Mouse (Mus musculus): ENCODE data around the gene Tbc1d14. TPM values are rescaled to one million over a fixed set of nuclear protein-coding genes. Genes with fewer than 3 reads are reported as not detected.

Gene Tbc1d14
- polyA plus RNA-seq, 1 experiment from 2014 or later = 45.4 TPM

DNA sequence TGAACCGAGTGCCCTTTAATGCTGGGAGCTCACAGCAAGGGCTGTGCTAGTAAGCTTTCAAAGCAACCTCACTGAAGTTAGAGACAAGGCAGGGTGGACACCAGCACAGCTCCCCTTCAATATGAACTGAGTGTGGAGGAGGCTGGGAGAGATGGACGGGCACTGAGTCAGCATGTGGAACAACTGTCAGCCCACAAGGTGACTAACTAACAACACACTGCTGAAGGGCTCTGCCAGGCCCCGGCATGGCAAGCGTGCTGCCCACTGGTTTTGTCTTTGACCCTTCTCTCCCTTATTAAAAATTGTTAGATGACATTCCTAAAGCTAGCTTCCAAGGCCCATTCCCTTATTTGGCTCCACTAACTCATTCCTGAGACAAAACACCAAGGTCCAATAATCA, 135.4 kb downstream of the Tbc1d14 start:
- H3K27me3 ChIP-seq = no peaks in the 10 kb centered on the region
- ATAC-seq (ENCODE audit: insufficient number of reproducible peaks, insufficient read depth, low FRiP score, low TSS enrichment, low read depth) = no peak
- WGBS = 72% methylated on average over 4 of the region's 4 CpGs
- H3K9ac ChIP-seq = no peak overlapping the region
- no peaks in the 10 kb centered on the region for H3K9me3 ChIP-seq
- no peaks in the 10 kb centered on the region for H3K36me3 ChIP-seq
- H3K4me3 ChIP-seq = no peak overlapping the region
- peaks cover under 1% of the 10 kb centered on the region; the same call in 1 of the 2 replicates for H3K4me1 ChIP-seq
- H3K4me2 ChIP-seq = no peak overlapping the region
- H3K27ac ChIP-seq = no peak overlapping the region

- Histone ChIP-seq H3K4me2 (no peak overlapping the region), H3K4me1 (no peaks in the 10 kb centered on the region; the same call in 1 of the 2 replicates)
Observed at GRCm38 (mm10) chr5:36452821-36453220, 140.3 kb downstream of the Tbc1d14 start.

DNA sequence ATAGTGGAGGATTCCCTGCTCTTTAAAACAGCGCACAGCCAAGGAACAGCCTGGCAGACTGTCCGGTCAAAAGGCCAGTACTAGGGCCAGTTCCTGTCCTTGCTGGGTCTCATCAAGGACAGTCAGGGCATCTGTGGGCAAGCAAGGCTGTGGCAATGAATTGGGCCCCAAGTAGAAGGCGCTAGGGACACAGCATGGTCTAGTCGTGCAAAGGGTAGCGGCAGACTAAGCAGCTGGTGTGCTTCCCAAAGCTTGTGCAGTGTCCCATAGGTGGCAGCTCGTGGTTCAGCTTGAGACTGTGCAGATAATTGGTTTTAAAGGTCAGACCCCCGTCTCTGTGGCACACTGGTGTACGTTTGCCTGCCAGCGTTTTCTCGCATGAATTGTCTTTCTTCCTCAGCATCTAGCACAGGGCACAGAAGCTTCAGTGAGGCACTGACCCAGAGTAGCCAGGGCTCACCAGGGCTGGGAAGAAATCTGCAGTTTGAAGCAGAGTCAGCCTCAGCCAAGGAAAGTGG, 141.1 kb downstream of the Tbc1d14 start:
- H3K9me3 ChIP-seq = no peaks in the 10 kb centered on the region
- no peak overlapping the region for H3K4me2 ChIP-seq
- H3K27me3 ChIP-seq = no peaks in the 10 kb centered on the region
- no peaks in the 10 kb centered on the region for H3K36me3 ChIP-seq
- no peak overlapping the region for H3K9ac ChIP-seq
- H3K4me3 ChIP-seq = no peak overlapping the region
- no peak for ATAC-seq (ENCODE audit: insufficient number of reproducible peaks, insufficient read depth, low FRiP score, low TSS enrichment, low read depth)
- WGBS = 73% methylated on average over 10 of the region's 10 CpGs
- H3K27ac ChIP-seq = no peak overlapping the region
- H3K4me1 ChIP-seq = no peaks in the 10 kb centered on the region; the same call in 1 of the 2 replicates

More at GRCm38 (mm10) chr5:36452821-36453220, 140.3 kb downstream of the Tbc1d14 start:
- WGBS = 81% methylated on average over 6 of the region's 6 CpGs
- no peak overlapping the region for H3K9ac ChIP-seq
- H3K27ac ChIP-seq = no peak overlapping the region
- no peak overlapping the region for H3K4me3 ChIP-seq
- ATAC-seq (ENCODE audit: insufficient number of reproducible peaks, insufficient read depth, low FRiP score, low TSS enrichment, low read depth) = no peak
- H3K36me3 ChIP-seq = no peaks in the 10 kb centered on the region
- no peaks in the 10 kb centered on the region for H3K9me3 ChIP-seq
- H3K27me3 ChIP-seq = no peaks in the 10 kb centered on the region

- WGBS = 21% methylated on average over 8 of the region's 10 CpGs
- no peaks in the 10 kb centered on the region for H3K36me3 ChIP-seq
- no peak overlapping the region for H3K9ac ChIP-seq
- no peak overlapping the region for H3K4me2 ChIP-seq
- H3K9me3 ChIP-seq = no peaks in the 10 kb centered on the region
- no peak overlapping the region for H3K4me3 ChIP-seq
- no peak for ATAC-seq (ENCODE audit: insufficient number of reproducible peaks, insufficient read depth, low FRiP score, low TSS enrichment, low read depth)
- H3K27ac ChIP-seq = no peak overlapping the region
- no peaks in the 10 kb centered on the region for H3K27me3 ChIP-seq
- H3K4me1 ChIP-seq = peaks cover 1% of the 10 kb centered on the region
Observed at GRCm38 (mm10) chr5:36451119-36451518, 142.0 kb downstream of the Tbc1d14 start.

DNA sequence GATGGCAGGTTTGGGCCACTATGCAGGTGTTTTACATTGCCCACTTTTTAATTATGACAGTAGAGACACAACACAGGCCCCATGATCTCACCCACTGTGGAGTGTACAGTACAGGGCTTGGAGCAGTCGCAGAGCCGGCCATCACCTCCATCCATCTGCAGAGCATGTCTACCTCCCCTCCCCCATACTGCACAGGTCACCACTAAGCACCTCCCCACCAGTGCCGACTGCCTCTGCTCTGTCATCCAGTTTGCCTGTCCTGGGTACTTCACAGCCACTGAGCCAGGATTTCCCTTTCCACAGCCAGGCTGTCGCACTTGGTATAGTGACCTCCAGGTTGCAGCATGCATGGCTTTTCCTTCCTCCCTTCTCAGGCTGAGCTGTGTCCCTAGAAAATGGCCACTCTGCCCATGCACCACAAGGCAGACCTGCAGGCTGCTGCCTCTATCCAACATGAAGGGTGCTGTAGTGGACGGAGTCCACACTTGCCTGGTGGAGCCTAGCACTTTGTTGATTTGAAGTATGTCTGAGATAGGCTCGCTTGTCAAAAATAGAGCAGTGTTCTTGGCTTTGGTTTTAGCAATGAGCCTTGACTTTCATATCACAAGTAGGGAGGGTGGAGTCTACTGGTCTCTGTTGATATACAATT, 143.2 kb downstream of the Tbc1d14 start:
- ATAC-seq (ENCODE audit: insufficient number of reproducible peaks, insufficient read depth, low FRiP score, low TSS enrichment, low read depth) = no peak
- WGBS = 68% methylated on average over 6 of the region's 6 CpGs
- Histone ChIP-seq H3K4me1 (peaks cover 12% of the 10 kb centered on the region), H3K27me3 (0 out of 2 replicates have a peak, but pooled peaks cover 4% of the 10 kb centered on the region), H3K9ac (no peak overlapping the region), H3K9me3 (no peaks in the 10 kb centered on the region), H3K4me2 (no peak overlapping the region), H3K4me3 (no peak overlapping the region), H3K36me3 (no peaks in the 10 kb centered on the region), H3K27ac (no peak overlapping the region)

DNA sequence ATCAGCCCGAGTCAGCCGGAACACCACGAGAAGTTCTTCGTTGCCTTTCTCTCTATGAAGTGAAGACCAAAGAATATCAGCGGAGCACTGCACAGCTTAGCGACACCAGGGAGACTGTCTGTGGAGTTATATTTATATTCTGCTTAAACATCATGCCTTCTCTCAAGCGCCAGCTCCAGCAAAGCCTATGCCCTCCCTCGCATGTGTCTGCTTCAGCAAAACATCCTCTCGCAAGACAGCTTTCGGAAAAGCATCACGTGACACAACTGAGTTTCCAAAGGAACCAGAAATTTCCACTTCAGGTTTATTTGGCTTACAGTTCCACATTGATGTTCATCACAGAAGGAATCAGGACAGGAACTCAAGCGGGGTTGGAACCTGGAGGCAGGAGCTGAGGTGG, 145.2 kb downstream of the Tbc1d14 start:
- ATAC-seq (ENCODE audit: insufficient number of reproducible peaks, insufficient read depth, low FRiP score, low TSS enrichment, low read depth) = no peak
- 89% methylated on average over 12 of the region's 12 CpGs for WGBS
- no peak overlapping the region for H3K27ac ChIP-seq
- no peaks in the 10 kb centered on the region for H3K9me3 ChIP-seq
- no peaks in the 10 kb centered on the region for H3K36me3 ChIP-seq
- no peak overlapping the region for H3K9ac ChIP-seq
- H3K4me2 ChIP-seq = no peak overlapping the region
- H3K27me3 ChIP-seq = 0 out of 2 replicates have a peak, but pooled peaks cover 4% of the 10 kb centered on the region
- no peak overlapping the region for H3K4me3 ChIP-seq
- H3K4me1 ChIP-seq = peaks cover 26% of the 10 kb centered on the region

DNA sequence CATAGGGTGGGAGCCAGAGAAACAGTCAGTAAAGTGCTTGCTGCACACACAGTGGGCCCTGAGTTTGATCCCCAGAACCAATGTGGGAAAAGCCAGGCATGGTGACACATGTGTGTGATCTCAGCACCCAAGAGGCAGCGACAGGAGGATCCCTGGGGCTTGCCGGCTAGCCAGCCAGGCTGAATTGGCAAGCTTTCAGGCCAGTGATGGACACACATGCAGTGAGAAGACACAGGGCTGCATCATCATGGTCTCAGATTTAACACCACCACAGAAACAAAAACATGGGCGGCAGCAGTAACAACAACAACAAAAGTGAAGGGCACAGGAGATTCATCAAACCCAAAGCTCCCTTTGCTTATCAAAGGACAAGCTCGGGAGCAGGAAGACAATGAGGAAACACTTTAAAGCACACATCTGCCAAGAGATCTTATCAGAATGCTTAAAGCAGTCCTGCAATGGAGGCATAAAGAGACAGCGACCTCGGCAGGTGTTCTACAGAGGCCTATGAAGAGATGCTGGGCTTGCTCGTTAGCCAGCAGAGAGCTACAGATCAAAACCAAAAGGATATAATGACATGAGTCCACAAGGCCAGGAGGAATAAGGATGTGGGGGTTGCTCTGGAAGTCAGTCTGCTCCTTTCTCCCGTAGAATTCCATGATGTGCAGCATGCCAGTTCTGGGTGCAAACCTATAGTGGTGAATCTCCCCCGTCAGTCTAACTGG, 146.7 kb downstream of the Tbc1d14 start:
- Histone ChIP-seq H3K9ac (no peak overlapping the region), H3K36me3 (no peaks in the 10 kb centered on the region), H3K4me1 (peaks cover 36% of the 10 kb centered on the region), H3K27me3 (0 out of 2 replicates have a peak, but pooled peaks cover 4% of the 10 kb centered on the region), H3K9me3 (no peaks in the 10 kb centered on the region), H3K4me3 (no peak overlapping the region), H3K27ac (no peak overlapping the region), H3K4me2 (no peak overlapping the region)
- WGBS = 44% methylated on average over 9 of the region's 9 CpGs
- no peak for ATAC-seq (ENCODE audit: insufficient number of reproducible peaks, insufficient read depth, low FRiP score, low TSS enrichment, low read depth)

DNA sequence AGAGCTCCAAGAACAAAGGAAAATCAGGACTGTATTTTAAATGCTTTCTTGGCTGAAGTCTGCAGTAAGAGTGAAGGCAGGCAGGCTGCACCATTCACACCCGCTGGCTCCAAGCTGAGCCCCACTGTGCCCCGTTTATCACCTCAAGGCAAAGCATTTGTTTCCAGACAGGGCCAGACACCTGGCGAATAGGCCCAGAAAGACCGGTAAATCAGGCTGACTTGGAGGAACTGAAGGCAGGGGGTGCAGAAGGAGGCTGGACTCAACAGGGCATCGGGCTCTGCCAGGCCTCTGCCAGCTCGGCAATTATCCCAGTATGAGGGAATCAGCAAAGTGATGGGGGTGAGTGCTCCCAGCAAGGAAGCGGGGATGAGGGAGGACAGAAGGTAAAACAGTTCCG, 148.0 kb downstream of the Tbc1d14 start:
- Histone ChIP-seq H3K9ac (no peak overlapping the region), H3K27ac (peak overlapping the region; percentile 40; the same call in 1 of the 2 replicates)

GRCm38 (mm10) chr5:36444611-36445010, 148.5 kb downstream of the Tbc1d14 start:
- H3K36me3 ChIP-seq = no peaks in the 10 kb centered on the region
- no peak overlapping the region for H3K4me3 ChIP-seq
- H3K4me2 ChIP-seq = no peak overlapping the region
- 38% methylated on average over 4 of the region's 4 CpGs for WGBS
- peak overlapping the region; percentile 40; the same call in 1 of the 2 replicates for H3K27ac ChIP-seq
- 0 out of 2 replicates have a peak overlapping the region, but pooled peaks have one; percentile 21 for H3K9ac ChIP-seq
- ATAC-seq (ENCODE audit: insufficient number of reproducible peaks, insufficient read depth, low FRiP score, low TSS enrichment, low read depth) = no peak
- H3K27me3 ChIP-seq = 0 out of 2 replicates have a peak, but pooled peaks cover 4% of the 10 kb centered on the region
- peaks cover 43% of the 10 kb centered on the region for H3K4me1 ChIP-seq
- no peaks in the 10 kb centered on the region for H3K9me3 ChIP-seq

More for the DNA sequence above, 148.0 kb downstream of the Tbc1d14 start:
- Histone ChIP-seq H3K4me1 (peaks cover 43% of the 10 kb centered on the region), H3K36me3 (no peaks in the 10 kb centered on the region), H3K4me2 (no peak overlapping the region), H3K27me3 (0 out of 2 replicates have a peak, but pooled peaks cover 4% of the 10 kb centered on the region), H3K9me3 (no peaks in the 10 kb centered on the region), H3K4me3 (no peak overlapping the region)
- 22% methylated on average over 8 of the region's 8 CpGs for WGBS
- no peak for ATAC-seq (ENCODE audit: insufficient number of reproducible peaks, insufficient read depth, low FRiP score, low TSS enrichment, low read depth)

DNA sequence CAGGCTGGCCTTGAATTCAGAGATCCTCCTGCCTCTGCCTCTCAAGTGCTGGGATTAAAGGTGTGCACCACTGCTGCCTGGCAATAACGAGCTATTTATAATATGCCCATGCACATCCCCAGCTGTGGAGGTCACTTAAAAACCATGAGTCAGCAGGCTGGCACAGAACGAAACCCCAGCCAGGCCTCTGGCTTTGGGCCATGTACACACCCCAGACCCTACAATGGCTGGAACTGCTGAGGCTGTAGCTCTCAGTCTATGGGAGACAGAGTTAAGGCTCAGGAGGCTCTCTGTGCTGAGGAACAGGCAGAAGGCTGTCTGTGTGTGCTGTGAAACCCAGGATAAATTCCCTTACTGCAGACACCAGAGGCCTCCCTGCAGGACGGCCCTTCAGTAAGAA, 152.3 kb downstream of the Tbc1d14 start:
- Histone ChIP-seq H3K4me3 (no peak overlapping the region), H3K4me2 (no peak overlapping the region), H3K4me1 (peaks cover 46% of the 10 kb centered on the region), H3K27ac (peak overlapping the region; percentile 29; the same call in 1 of the 2 replicates), H3K9me3 (no peaks in the 10 kb centered on the region), H3K9ac (no peak overlapping the region), H3K27me3 (0 out of 2 replicates have a peak, but pooled peaks cover 4% of the 10 kb centered on the region), H3K36me3 (no peaks in the 10 kb centered on the region)
- WGBS = 55% methylated on average over 3 of the region's 3 CpGs
- no peak for ATAC-seq (ENCODE audit: insufficient number of reproducible peaks, insufficient read depth, low FRiP score, low TSS enrichment, low read depth)
